Mouse (Mus musculus) forebrain, embryonic 14.5 days (tissue): ENCODE data around the gene Cgn. TPM values are rescaled to one million over a fixed set of nuclear protein-coding genes. Genes with fewer than 3 reads are reported as not detected.
"Not testable (repeated sequence)": the region's sequence is repeated elsewhere in the genome, so short reads cannot be mapped to it uniquely, and the experiment has no call there.

ENCODE experiments used
- ATAC-seq: fragments of 200-750 bp; cut with Nextera tagmentation; 2 replicates; pipeline ENCODE4 v1.8.0; 2017; ENCODE audit warnings: mild to moderate bottlenecking, moderate library complexity
- DNase-seq: peaks from one replicate; pipeline ENCODE4 v3.0.0-alpha.2; 2015; ENCODE audit warnings: low spot score
- H3K27ac ChIP-seq: fragments of 300-500 bp; sonication (generic); 2 replicates; pipeline ENCODE4 v1.5.1; 2014; ENCODE audit warnings: low read depth, mild to moderate bottlenecking, control low read depth, low read length, moderate library complexity
- H3K27me3 ChIP-seq: fragments of 300-500 bp; sonication (generic); replicated peaks from 2 replicates; pipeline ENCODE4 v1.6.1; 2014; ENCODE audit warnings: low read length, control low read depth, mixed read lengths; ENCODE audit not compliant: control insufficient read depth, insufficient read depth
- H3K36me3 ChIP-seq: fragments of 300-500 bp; sonication (generic); 2 replicates; pipeline ENCODE4 v1.6.1; 2014; ENCODE audit warnings: low read length, control low read depth; ENCODE audit not compliant: control insufficient read depth, insufficient read depth
- H3K4me1 ChIP-seq: fragments of 300-500 bp; sonication (generic); 2 replicates; pipeline ENCODE4 v1.6.1; 2014; ENCODE audit warnings: antibody characterized with exemption, low read length, control low read depth; ENCODE audit not compliant: control insufficient read depth, insufficient read depth
- H3K4me2 ChIP-seq: fragments of 300-500 bp; sonication (generic); 2 replicates; pipeline ENCODE4 v1.6.1; 2014; ENCODE audit warnings: mild to moderate bottlenecking, control low read depth, low read length
- H3K4me3 ChIP-seq: fragments of 300-500 bp; sonication (generic); 2 replicates; pipeline ENCODE4 v1.5.1; 2014; ENCODE audit warnings: low read depth, low read length, control low read depth
- H3K9ac ChIP-seq: fragments of 300-500 bp; sonication (generic); 2 replicates; pipeline ENCODE4 v1.6.1; 2014; ENCODE audit warnings: mild to moderate bottlenecking, low read length, control low read depth, moderate library complexity
- H3K9me3 ChIP-seq: fragments of 300-500 bp; sonication (generic); replicated peaks from 2 replicates; pipeline ENCODE4 v1.6.1; 2016; ENCODE audit warnings: low read length, control low read depth, mixed read lengths; ENCODE audit not compliant: control insufficient read depth
- WGBS: fragments of 180-500 bp; shearing (Covaris S2); extraction: QIAGEN DNeasy Blood & Tissue Kit; methylation state at CpG from one replicate; pipeline ENCODE4 v1.1.7; 2014; 5-methylcytosine and 5-hydroxymethylcytosine counted together
- polyA plus RNA-seq: library from polyadenylated mRNA; unstranded; fragments of >200 nt; fragmentation: Nextera tagmentation; extraction: Ambion mirVana; gene quantifications from 2 replicates; pipeline ENCODE4 v1.2.1, GENCODE M21; 2014

The Cgn gene
- polyA plus RNA-seq, 1 experiment from 2014 or later = 1.9 TPM

- ATAC-seq = peak; percentile 46
- H3K4me3 ChIP-seq = not testable (repeated sequence)
Observed at GRCm38 (mm10) chr3:94758427-94758826, 27.9 kb downstream of the Cgn start.

GRCm38 (mm10) chr3:94758056-94758409 lies 28.3 kb downstream of the Cgn start:
- H3K9ac ChIP-seq, DNase-seq, H3K27ac ChIP-seq, H3K4me1 ChIP-seq, H3K36me3 ChIP-seq, H3K9me3 ChIP-seq, H3K27me3 ChIP-seq: not testable (repeated sequence)
- peak overlapping the region; percentile 23 for H3K4me3 ChIP-seq
- WGBS = under 1% methylated on average over 18 of the region's 31 CpGs
- peak; percentile 96 for ATAC-seq
- H3K4me2 ChIP-seq = peak overlapping the region; percentile 32; the same call in 1 of the 2 replicates

More at GRCm38 (mm10) chr3:94758427-94758826, 27.9 kb downstream of the Cgn start:
- DNase-seq, H3K27me3 ChIP-seq, H3K27ac ChIP-seq, H3K4me2 ChIP-seq, H3K36me3 ChIP-seq, H3K9ac ChIP-seq, H3K4me1 ChIP-seq, H3K9me3 ChIP-seq: not testable (repeated sequence)
- WGBS = 47% methylated on average over 4 of the region's 9 CpGs

DNA sequence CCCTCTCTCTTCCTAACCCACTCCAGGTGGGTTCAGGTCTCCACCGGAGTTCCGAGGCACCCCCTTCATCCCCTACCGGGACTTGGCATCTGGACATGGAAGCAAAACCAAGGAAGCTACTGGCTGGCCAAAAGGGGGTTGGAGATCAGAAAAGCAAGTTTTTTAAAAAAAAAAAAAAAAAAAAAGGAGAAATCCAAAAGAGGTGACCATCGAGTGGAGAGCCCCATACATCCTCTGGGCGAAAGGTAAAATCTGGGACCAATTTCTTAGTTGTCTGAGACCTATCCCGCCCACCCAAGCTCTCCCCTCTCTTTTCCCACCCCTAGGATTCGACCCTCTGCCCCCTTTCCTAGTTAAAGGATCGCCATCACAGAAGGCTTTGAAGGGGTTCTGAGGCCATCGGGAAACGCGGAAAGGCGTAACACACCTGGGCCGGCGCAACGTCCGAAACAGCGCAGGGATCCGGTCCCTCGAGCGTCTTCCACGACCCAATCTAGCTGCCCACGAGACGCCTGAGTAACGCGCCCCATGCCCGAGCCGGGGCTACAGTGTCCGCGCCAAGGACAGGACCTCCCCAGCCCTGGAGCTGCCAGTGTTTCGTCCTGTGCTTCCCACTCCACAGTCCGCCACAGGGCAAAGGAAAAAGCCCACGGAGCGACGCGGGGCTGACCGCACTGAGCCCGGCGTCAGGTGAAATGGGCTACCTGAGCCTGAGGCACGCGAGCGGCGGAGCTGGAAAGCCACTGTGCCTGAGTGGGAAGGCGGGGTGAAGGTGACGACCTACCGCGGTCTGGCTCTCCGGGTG lies 28.8 kb downstream of the Cgn start:
- Histone ChIP-seq H3K4me2 (peak overlapping the region; percentile 53), H3K4me3 (peak overlapping the region; percentile 23)
- ATAC-seq, H3K9ac ChIP-seq, DNase-seq, H3K36me3 ChIP-seq, H3K27me3 ChIP-seq, H3K4me1 ChIP-seq, H3K27ac ChIP-seq, H3K9me3 ChIP-seq: not testable (repeated sequence)
- 3% methylated on average over 21 of the region's 47 CpGs for WGBS

DNA sequence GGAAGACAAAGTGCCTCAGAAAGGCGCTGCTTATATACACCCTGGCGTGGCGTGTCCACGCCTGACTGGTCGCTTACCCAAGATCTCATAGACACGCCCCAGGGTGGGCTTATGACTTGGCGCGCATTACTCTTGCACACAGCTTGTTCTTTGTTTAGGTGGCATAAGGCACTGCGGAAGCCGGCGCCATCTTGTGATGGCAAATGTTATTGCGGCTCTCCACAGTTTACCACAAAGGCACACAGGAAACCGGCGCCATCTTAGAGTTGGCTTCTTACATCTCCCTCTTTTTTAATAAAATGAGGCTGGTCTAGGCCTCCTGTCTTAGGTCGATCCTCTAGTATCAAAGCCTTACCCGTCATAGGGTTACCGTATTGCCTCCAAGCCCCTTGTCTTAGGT lies 40.6 kb downstream of the Cgn start:
- H3K4me3 ChIP-seq = no peak overlapping the region
- ATAC-seq (no peak), DNase-seq (no peak)
- H3K27me3 ChIP-seq = no peaks in the 10 kb centered on the region
- WGBS = 95% methylated on average over 17 of the region's 17 CpGs
- H3K4me2 ChIP-seq = no peak overlapping the region
- H3K36me3 ChIP-seq = no peaks in the 10 kb centered on the region
- H3K9me3 ChIP-seq = no peaks in the 10 kb centered on the region
- no peak overlapping the region for H3K9ac ChIP-seq
- no peak overlapping the region for H3K27ac ChIP-seq
- no peaks in the 10 kb centered on the region for H3K4me1 ChIP-seq

GRCm38 (mm10) chr3:94723637-94724036 lies 62.7 kb downstream of the Cgn start:
- not testable (repeated sequence) for H3K27me3 ChIP-seq, ATAC-seq, H3K4me3 ChIP-seq, H3K36me3 ChIP-seq, H3K4me1 ChIP-seq, H3K9ac ChIP-seq, H3K27ac ChIP-seq, H3K4me2 ChIP-seq, H3K9me3 ChIP-seq
- 41% methylated on average over 2 of the region's 2 CpGs for WGBS
- DNase-seq = peak; percentile 2

DNA sequence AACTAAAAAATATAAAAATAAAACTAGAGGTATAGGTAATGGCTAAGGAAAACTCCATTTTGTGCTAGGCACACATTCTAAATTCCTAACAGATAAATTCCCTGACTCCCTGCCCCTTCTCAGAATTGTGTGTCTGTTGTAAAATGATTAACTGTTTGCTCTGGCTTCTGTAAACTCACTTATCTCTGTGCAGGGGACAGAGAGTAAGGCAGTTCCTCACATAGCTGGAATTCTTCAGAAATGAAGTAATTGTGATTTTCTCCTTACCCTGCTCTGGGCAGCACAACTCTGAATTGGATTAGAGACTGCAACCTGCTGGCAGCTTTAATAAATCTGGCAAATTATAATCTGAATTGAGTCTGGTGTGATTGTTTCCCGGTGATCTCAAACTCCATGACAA lies 68.0 kb downstream of the Cgn start:
- WGBS = 10% methylated on average over 1 of the region's 1 CpGs
- not testable (repeated sequence) for H3K9ac ChIP-seq

DNA sequence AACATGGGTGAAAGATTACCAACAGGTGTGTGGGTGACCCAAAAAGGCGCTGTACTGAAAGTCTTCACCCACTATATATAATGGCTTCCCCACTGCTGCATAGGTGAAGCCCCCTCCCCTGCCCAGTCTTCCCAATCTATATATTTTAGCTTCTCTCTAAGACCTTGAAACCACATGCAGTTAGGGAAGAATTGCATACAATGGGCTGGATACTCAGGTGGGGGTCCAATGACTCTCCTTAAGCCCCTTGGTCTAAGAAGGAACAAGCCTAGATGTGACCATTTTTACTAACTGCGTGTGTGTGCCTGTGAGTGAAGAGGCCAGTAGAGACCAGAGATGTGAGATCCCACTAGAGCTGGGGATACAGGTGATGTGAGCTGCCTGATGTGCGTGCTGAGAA lies 72.9 kb downstream of the Cgn start:
- WGBS = 81% methylated on average over 3 of the region's 3 CpGs
- H3K27me3 ChIP-seq, H3K9me3 ChIP-seq, H3K4me3 ChIP-seq, ATAC-seq, H3K27ac ChIP-seq, H3K4me1 ChIP-seq, DNase-seq, H3K9ac ChIP-seq, H3K36me3 ChIP-seq, H3K4me2 ChIP-seq: not testable (repeated sequence)

More for the DNA sequence above, 68.0 kb downstream of the Cgn start:
- DNase-seq, H3K27ac ChIP-seq, H3K36me3 ChIP-seq, H3K4me2 ChIP-seq, H3K4me3 ChIP-seq, H3K4me1 ChIP-seq, H3K9me3 ChIP-seq, ATAC-seq, H3K27me3 ChIP-seq: not testable (repeated sequence)

- ATAC-seq, H3K9me3 ChIP-seq, H3K4me1 ChIP-seq, H3K27me3 ChIP-seq, H3K27ac ChIP-seq, H3K36me3 ChIP-seq, H3K4me2 ChIP-seq, H3K9ac ChIP-seq, DNase-seq, H3K4me3 ChIP-seq: not testable (repeated sequence)
Observed at GRCm38 (mm10) chr3:94710591-94710990, 75.7 kb downstream of the Cgn start.
